Mouse (Mus musculus): ENCODE results near the gene Aox1. TPM values are rescaled to one million over a fixed set of nuclear protein-coding genes. Genes with fewer than 3 reads are reported as not detected.

Gene Aox1
- polyA plus RNA-seq, 1 experiment from 2014 or later: not detected

GRCm38 (mm10) chr1:58070091-58070490, 40.4 kb downstream of the Aox1 start:
- Histone ChIP-seq H3K27ac (replicated peaks; ENCODE audit: low read depth, low read length) (no peak overlapping the region), H3K27me3 (ENCODE audit: control insufficient read depth, insufficient read depth, low read length) (no peaks in the 10 kb centered on the region), H3K36me3 (replicated peaks; ENCODE audit: control insufficient read depth, insufficient read depth, low read depth, low read length) (no peaks in the 10 kb centered on the region), H3K4me3 (ENCODE audit: low read depth, low read length) (no peak overlapping the region), H3K4me2 (ENCODE audit: low read depth, low read length) (no peak overlapping the region), H3K4me1 (ENCODE audit: control insufficient read depth, insufficient read depth, low read length) (no peaks in the 10 kb centered on the region), H3K9ac (replicated peaks; ENCODE audit: low read length) (no peak overlapping the region), H3K9me3 (replicated peaks; ENCODE audit: control insufficient read depth, low read length) (no peaks in the 10 kb centered on the region)
- DNase-seq (ENCODE audit: low spot score) (no peak), ATAC-seq (replicated peaks; ENCODE audit: insufficient number of reproducible peaks, low FRiP score, low TSS enrichment, low read depth) (no peak)
- 96% methylated on average over 11 of the region's 11 CpGs for WGBS

- no peak for DNase-seq (ENCODE audit: low spot score)
- no peak overlapping the region for H3K4me2 ChIP-seq (ENCODE audit: low read depth, low read length)
- H3K36me3 ChIP-seq (replicated peaks; ENCODE audit: control insufficient read depth, insufficient read depth, low read depth, low read length): no peaks in the 10 kb centered on the region
- H3K9ac ChIP-seq (replicated peaks; ENCODE audit: low read length): no peak overlapping the region
- no peaks in the 10 kb centered on the region for H3K9me3 ChIP-seq (replicated peaks; ENCODE audit: control insufficient read depth, low read length)
- H3K27me3 ChIP-seq (ENCODE audit: control insufficient read depth, insufficient read depth, low read length): no peaks in the 10 kb centered on the region
- 88% methylated on average over 9 of the region's 9 CpGs for WGBS
- ATAC-seq (replicated peaks; ENCODE audit: insufficient number of reproducible peaks, low FRiP score, low TSS enrichment, low read depth): no peak
- H3K4me3 ChIP-seq (ENCODE audit: low read depth, low read length): no peak overlapping the region
- no peaks in the 10 kb centered on the region for H3K4me1 ChIP-seq (ENCODE audit: control insufficient read depth, insufficient read depth, low read length)
- no peak overlapping the region for H3K27ac ChIP-seq (replicated peaks; ENCODE audit: low read depth, low read length)
Measured at GRCm38 (mm10) chr1:58071006-58071405, 41.3 kb downstream of the Aox1 start.

GRCm38 (mm10) chr1:58071509-58071908, 41.8 kb downstream of the Aox1 start:
- no peak overlapping the region for H3K4me3 ChIP-seq (ENCODE audit: low read depth, low read length)
- no peak overlapping the region for H3K4me2 ChIP-seq (ENCODE audit: low read depth, low read length)
- 90% methylated on average over 1 of the region's 1 CpGs for WGBS
- H3K27me3 ChIP-seq (ENCODE audit: control insufficient read depth, insufficient read depth, low read length): no peaks in the 10 kb centered on the region
- no peak for ATAC-seq (replicated peaks; ENCODE audit: insufficient number of reproducible peaks, low FRiP score, low TSS enrichment, low read depth)
- no peak for DNase-seq (ENCODE audit: low spot score)
- no peaks in the 10 kb centered on the region for H3K9me3 ChIP-seq (replicated peaks; ENCODE audit: control insufficient read depth, low read length)
- no peaks in the 10 kb centered on the region for H3K4me1 ChIP-seq (ENCODE audit: control insufficient read depth, insufficient read depth, low read length)
- H3K9ac ChIP-seq (replicated peaks; ENCODE audit: low read length): no peak overlapping the region
- no peak overlapping the region for H3K27ac ChIP-seq (replicated peaks; ENCODE audit: low read depth, low read length)
- H3K36me3 ChIP-seq (replicated peaks; ENCODE audit: control insufficient read depth, insufficient read depth, low read depth, low read length): no peaks in the 10 kb centered on the region

GRCm38 (mm10) chr1:58072416-58072815, 42.7 kb downstream of the Aox1 start:
- 51% methylated on average over 2 of the region's 2 CpGs for WGBS
- H3K9me3 ChIP-seq (replicated peaks; ENCODE audit: control insufficient read depth, low read length): no peaks in the 10 kb centered on the region
- DNase-seq (ENCODE audit: low spot score) (peak; percentile 3), ATAC-seq (replicated peaks; ENCODE audit: insufficient number of reproducible peaks, low FRiP score, low TSS enrichment, low read depth) (no peak)
- no peaks in the 10 kb centered on the region for H3K36me3 ChIP-seq (replicated peaks; ENCODE audit: control insufficient read depth, insufficient read depth, low read depth, low read length)
- no peak overlapping the region for H3K4me3 ChIP-seq (ENCODE audit: low read depth, low read length)
- H3K27me3 ChIP-seq (ENCODE audit: control insufficient read depth, insufficient read depth, low read length): no peaks in the 10 kb centered on the region
- no peak overlapping the region for H3K4me2 ChIP-seq (ENCODE audit: low read depth, low read length)
- H3K27ac ChIP-seq (replicated peaks; ENCODE audit: low read depth, low read length): no peak overlapping the region
- no peaks in the 10 kb centered on the region for H3K4me1 ChIP-seq (ENCODE audit: control insufficient read depth, insufficient read depth, low read length)
- H3K9ac ChIP-seq (replicated peaks; ENCODE audit: low read length): no peak overlapping the region

- Histone ChIP-seq H3K4me3 (ENCODE audit: low read depth, low read length) (no peak overlapping the region), H3K4me2 (ENCODE audit: low read depth, low read length) (no peak overlapping the region), H3K27me3 (ENCODE audit: control insufficient read depth, insufficient read depth, low read length) (no peaks in the 10 kb centered on the region), H3K9me3 (replicated peaks; ENCODE audit: control insufficient read depth, low read length) (no peaks in the 10 kb centered on the region), H3K27ac (replicated peaks; ENCODE audit: low read depth, low read length) (no peak overlapping the region), H3K36me3 (replicated peaks; ENCODE audit: control insufficient read depth, insufficient read depth, low read depth, low read length) (no peaks in the 10 kb centered on the region), H3K4me1 (ENCODE audit: control insufficient read depth, insufficient read depth, low read length) (no peaks in the 10 kb centered on the region), H3K9ac (replicated peaks; ENCODE audit: low read length) (no peak overlapping the region)
- DNase-seq (ENCODE audit: low spot score) (no peak), ATAC-seq (replicated peaks; ENCODE audit: insufficient number of reproducible peaks, low FRiP score, low TSS enrichment, low read depth) (no peak)
- WGBS: 68% methylated on average over 12 of the region's 12 CpGs
Measured at GRCm38 (mm10) chr1:58072991-58073730, 43.4 kb downstream of the Aox1 start.

GRCm38 (mm10) chr1:58074266-58074665, 44.5 kb downstream of the Aox1 start:
- H3K4me2 ChIP-seq (ENCODE audit: low read depth, low read length): no peak overlapping the region
- no peak for DNase-seq (ENCODE audit: low spot score)
- WGBS: 87% methylated on average over 2 of the region's 2 CpGs

GRCm38 (mm10) chr1:58077882-58078281, 48.2 kb downstream of the Aox1 start:
- Histone ChIP-seq H3K27ac (replicated peaks; ENCODE audit: low read depth, low read length) (no peak overlapping the region), H3K4me2 (ENCODE audit: low read depth, low read length) (no peak overlapping the region), H3K36me3 (replicated peaks; ENCODE audit: control insufficient read depth, insufficient read depth, low read depth, low read length) (no peaks in the 10 kb centered on the region), H3K27me3 (ENCODE audit: control insufficient read depth, insufficient read depth, low read length) (no peaks in the 10 kb centered on the region), H3K4me3 (ENCODE audit: low read depth, low read length) (no peak overlapping the region), H3K4me1 (ENCODE audit: control insufficient read depth, insufficient read depth, low read length) (no peaks in the 10 kb centered on the region), H3K9ac (replicated peaks; ENCODE audit: low read length) (no peak overlapping the region), H3K9me3 (replicated peaks; ENCODE audit: control insufficient read depth, low read length) (no peaks in the 10 kb centered on the region)
- DNase-seq (ENCODE audit: low spot score) (no peak), ATAC-seq (replicated peaks; ENCODE audit: insufficient number of reproducible peaks, low FRiP score, low TSS enrichment, low read depth) (no peak)

More at GRCm38 (mm10) chr1:58074266-58074665, 44.5 kb downstream of the Aox1 start:
- no peaks in the 10 kb centered on the region for H3K9me3 ChIP-seq (replicated peaks; ENCODE audit: control insufficient read depth, low read length)
- H3K9ac ChIP-seq (replicated peaks; ENCODE audit: low read length): no peak overlapping the region
- H3K36me3 ChIP-seq (replicated peaks; ENCODE audit: control insufficient read depth, insufficient read depth, low read depth, low read length): no peaks in the 10 kb centered on the region
- no peak for ATAC-seq (replicated peaks; ENCODE audit: insufficient number of reproducible peaks, low FRiP score, low TSS enrichment, low read depth)
- H3K4me3 ChIP-seq (ENCODE audit: low read depth, low read length): no peak overlapping the region
- H3K4me1 ChIP-seq (ENCODE audit: control insufficient read depth, insufficient read depth, low read length): no peaks in the 10 kb centered on the region
- H3K27me3 ChIP-seq (ENCODE audit: control insufficient read depth, insufficient read depth, low read length): no peaks in the 10 kb centered on the region
- no peak overlapping the region for H3K27ac ChIP-seq (replicated peaks; ENCODE audit: low read depth, low read length)

- H3K27ac ChIP-seq (replicated peaks; ENCODE audit: low read depth, low read length): no peak overlapping the region
- WGBS: 94% methylated on average over 7 of the region's 7 CpGs
- no peak overlapping the region for H3K4me2 ChIP-seq (ENCODE audit: low read depth, low read length)
- ATAC-seq (replicated peaks; ENCODE audit: insufficient number of reproducible peaks, low FRiP score, low TSS enrichment, low read depth) (no peak), DNase-seq (ENCODE audit: low spot score) (no peak)
- no peak overlapping the region for H3K4me3 ChIP-seq (ENCODE audit: low read depth, low read length)
- no peaks in the 10 kb centered on the region for H3K27me3 ChIP-seq (ENCODE audit: control insufficient read depth, insufficient read depth, low read length)
- H3K36me3 ChIP-seq (replicated peaks; ENCODE audit: control insufficient read depth, insufficient read depth, low read depth, low read length): no peaks in the 10 kb centered on the region
- no peaks in the 10 kb centered on the region for H3K9me3 ChIP-seq (replicated peaks; ENCODE audit: control insufficient read depth, low read length)
- H3K4me1 ChIP-seq (ENCODE audit: control insufficient read depth, insufficient read depth, low read length): no peaks in the 10 kb centered on the region
- H3K9ac ChIP-seq (replicated peaks; ENCODE audit: low read length): no peak overlapping the region
Measured at GRCm38 (mm10) chr1:58078390-58078789, 48.7 kb downstream of the Aox1 start.

All from embryonic facial prominence, embryonic 11.5 days (tissue).